Mouse (Mus musculus) gonadal fat pad, adult 2 months (tissue): ENCODE measurements around the gene BC005561. TPM values are rescaled to one million over a fixed set of nuclear protein-coding genes. Genes with fewer than 3 reads are reported as not detected.

Source experiments
- polyA plus RNA-seq: library from polyadenylated mRNA; depleted of rRNA; stranded (reverse); fragments of >200 nt; gene quantifications from 2 replicates; pipeline ENCODE4 v1.2.3, GENCODE M21; 2012; rRNA removed

Gene BC005561
- polyA plus RNA-seq, 1 experiment, result 1.5 TPM

Other genes with a start within 250 kb of the BC005561 start
- gene Ibsp, start 209.2 kb upstream of the BC005561 start, polyA plus RNA-seq, result not detected in 2 replicates
- not detected in 2 replicates for gene Mepe, start 183.0 kb upstream of the BC005561 start, polyA plus RNA-seq
- gene Spp1, start 73.2 kb upstream of the BC005561 start, polyA plus RNA-seq, result 1.2 and 1.7 TPM in 2 replicates
- gene Pkd2, start 48.9 kb upstream of the BC005561 start, polyA plus RNA-seq, result 16.9 and 18.1 TPM in 2 replicates